Mouse (Mus musculus) lung, postnatal 0 days (tissue): Measurements from ENCODE around the gene Spats2.

Experiments
- CTCF ChIP-seq: IDR thresholded peaks from 2 replicates; pipeline ENCODE4 v1.5.1; 2016; ENCODE audit warnings: antibody characterized with exemption, mild to moderate bottlenecking
- EP300 ChIP-seq: IDR thresholded peaks from 2 replicates; pipeline ENCODE4 v1.6.1; 2016; ENCODE audit warnings: antibody characterized with exemption, mild to moderate bottlenecking, control low read depth

- TF ChIP-seq CTCF (no peak), EP300 (no peak)
These were observed 532 bp downstream of the Spats2 start for GRCm38 (mm10) chr15:99126081-99126815.
